In genomic region chr11:120538485-120538884, GRCm38 (mm10) we compare ENCODE assay signal across 8 mouse cellular contexts. TPM values are rescaled to one million over a fixed set of nuclear protein-coding genes. Genes with fewer than 3 reads are reported as not detected.
A peak's percentile ranks its signal among the peaks of the same experiment; 100 is the strongest.
DNase-seq lines count a peak whose midpoint lies in the region; ATAC-seq and TF ChIP-seq lines count a peak whose summit lies in the region.

No protein-coding gene starts in this region.

- peak; percentile 75 for DNase-seq in adrenal gland, adult 2 months
- DNase-seq in adrenal gland, adult 18-20 months (ENCODE audit: low spot score in 2 of 2), result no peak
- peak; percentile 86 to 90 for DNase-seq in cerebellum, adult 2 months
- DNase-seq in midbrain, embryonic 14.5 days, result no peak
- DNase-seq in natural killer cell, adult 2 months (ENCODE audit: low spot score in 2 of 2), result no peak
- no peak for DNase-seq in frontal cortex, adult 2 months (ENCODE audit: extremely low spot score in 1 of 2, low spot score in 1 of 2)

- no peak for ATAC-seq in heart, embryonic 11.5 days (replicated peaks; ENCODE audit: insufficient number of reproducible peaks, low FRiP score, low TSS enrichment)
- 0 out of 2 replicates have a peak, but pooled peaks have one; percentile 0 for ATAC-seq in kidney, embryonic 15.5 days (replicated peaks; ENCODE audit: low FRiP score)
- ATAC-seq in midbrain, embryonic 14.5 days (ENCODE audit: low FRiP score, low TSS enrichment), result no peak

- H3K4me3 ChIP-seq in cerebellum, adult 2 months (replicated peaks; ENCODE audit: insufficient read depth, low read depth, low read length), result no peak overlapping the region
- no peak overlapping the region for H3K4me3 ChIP-seq in heart, embryonic 11.5 days (ENCODE audit: low read depth, low read length)
- H3K4me3 ChIP-seq in kidney, embryonic 15.5 days (replicated peaks), result no peak overlapping the region
- no peak overlapping the region for H3K4me3 ChIP-seq in midbrain, embryonic 14.5 days (replicated peaks; ENCODE audit: low read depth, low read length)

- H3K36me3 ChIP-seq in heart, embryonic 11.5 days (ENCODE audit: control insufficient read depth, insufficient read depth, low read length), result peaks cover 8% of the 10 kb centered on the region
- peaks cover 23% of the 10 kb centered on the region for H3K36me3 ChIP-seq in kidney, embryonic 15.5 days
- peaks cover 23% of the 10 kb centered on the region for H3K36me3 ChIP-seq in midbrain, embryonic 14.5 days (ENCODE audit: control insufficient read depth, insufficient read depth, low read length)

- H3K9me3 ChIP-seq in heart, embryonic 11.5 days (replicated peaks; ENCODE audit: control insufficient read depth, low read length), result no peaks in the 10 kb centered on the region
- H3K9me3 ChIP-seq in kidney, embryonic 15.5 days (replicated peaks), result no peaks in the 10 kb centered on the region
- H3K9me3 ChIP-seq in midbrain, embryonic 14.5 days (ENCODE audit: control insufficient read depth, low read length), result no peaks in the 10 kb centered on the region

- no peak overlapping the region for H3K9ac ChIP-seq in heart, embryonic 11.5 days (ENCODE audit: low read depth, low read length)
- H3K9ac ChIP-seq in kidney, embryonic 15.5 days, result no peak overlapping the region
- H3K9ac ChIP-seq in midbrain, embryonic 14.5 days (replicated peaks; ENCODE audit: low read length), result no peak overlapping the region

- peaks cover 26% of the 10 kb centered on the region for H3K4me1 ChIP-seq in cerebellum, adult 2 months (ENCODE audit: control insufficient read depth, insufficient read depth, low read length)
- H3K4me1 ChIP-seq in heart, embryonic 11.5 days (ENCODE audit: control insufficient read depth, insufficient read depth, low read length), result peaks cover 17% of the 10 kb centered on the region
- H3K4me1 ChIP-seq in kidney, embryonic 15.5 days, result peaks cover 34% of the 10 kb centered on the region
- H3K4me1 ChIP-seq in midbrain, embryonic 14.5 days (ENCODE audit: control insufficient read depth, insufficient read depth, low read length), result peaks cover 12% of the 10 kb centered on the region

- H3K27me3 ChIP-seq in cerebellum, adult 2 months (ENCODE audit: control insufficient read depth, insufficient read depth, low read length), result no peaks in the 10 kb centered on the region
- peaks cover 13% of the 10 kb centered on the region for H3K27me3 ChIP-seq in heart, embryonic 11.5 days (ENCODE audit: control insufficient read depth, insufficient read depth, low read length)
- peaks cover 16% of the 10 kb centered on the region for H3K27me3 ChIP-seq in kidney, embryonic 15.5 days
- no peaks in the 10 kb centered on the region for H3K27me3 ChIP-seq in midbrain, embryonic 14.5 days (ENCODE audit: control insufficient read depth, insufficient read depth, low read length)

- H3K27ac ChIP-seq in cerebellum, adult 2 months (ENCODE audit: insufficient read depth, low read length), result no peak overlapping the region
- H3K27ac ChIP-seq in heart, embryonic 11.5 days (ENCODE audit: low read depth, low read length), result 0 out of 2 replicates have a peak overlapping the region, but pooled peaks have one; percentile 29
- H3K27ac ChIP-seq in kidney, embryonic 15.5 days, result peak overlapping the region; percentile 95
- H3K27ac ChIP-seq in midbrain, embryonic 14.5 days (replicated peaks; ENCODE audit: low read depth, low read length), result peak overlapping the region; percentile 67; the same call in 1 of the 2 replicates

- TF ChIP-seq CTCF in cerebellum, adult 2 months (IDR thresholded peaks at IDR 0.05; ENCODE audit: borderline replicate concordance, insufficient read depth, low read depth, low read length), result no peak

- H3K4me2 ChIP-seq in heart, embryonic 11.5 days, result no peak overlapping the region
- no peak overlapping the region for H3K4me2 ChIP-seq in kidney, embryonic 15.5 days
- H3K4me2 ChIP-seq in midbrain, embryonic 14.5 days (ENCODE audit: low read length), result no peak overlapping the region

- TF ChIP-seq POLR2A in cerebellum, adult 2 months (IDR thresholded peaks at IDR 0.05; ENCODE audit: borderline replicate concordance, insufficient read depth, low read length), result no peak

- WGBS in cerebellum, adult 2 months, result 5% methylated on average over 3 of the region's 3 CpGs
- WGBS in heart, embryonic 11.5 days (ENCODE audit: insufficient replicate concordance), result 69% methylated on average over 3 of the region's 3 CpGs
- WGBS in kidney, embryonic 15.5 days, result 58% methylated on average over 3 of the region's 3 CpGs
- WGBS in midbrain, embryonic 14.5 days, result 68% methylated on average over 3 of the region's 3 CpGs

RNA-seq across cellular contexts. Expression of gene Gcgr, which starts 8.0 kb away (rescaled TPM):
- total RNA-seq in adrenal gland, adult 2 months (2021), result 1 to 10 TPM; 1.5 to 1.7 TPM
- 2.1 and 2.5 TPM in 2 replicates for polyA plus RNA-seq in adrenal gland, adult 2 months (2012; rRNA removed)
- 1 to 10 TPM in 1 of 2 experiments, under 1 TPM in 1; 0.96 to 3.0 TPM for total RNA-seq in adrenal gland, adult 18-20 months (2021)
- 1.8 and 2.1 TPM in 2 replicates for polyA plus RNA-seq in cerebellum, adult 2 months (2012; rRNA removed)
- polyA plus RNA-seq in heart, embryonic 11.5 days (2014; fragmentation: Nextera tagmentation; extraction: Ambion mirVana), result 1.5 and 1.8 TPM in 2 replicates
- 2.4 and 2.6 TPM in 2 replicates for polyA plus RNA-seq in kidney, embryonic 15.5 days (2015; fragmentation: Nextera tagmentation; extraction: Ambion mirVana)
- polyA plus RNA-seq in midbrain, embryonic 14.5 days (2014; fragmentation: Nextera tagmentation; extraction: Ambion mirVana), result 0.18 and 0.21 TPM in 2 replicates
- polyA plus RNA-seq in frontal cortex, adult 2 months (2012; rRNA removed), result 0.42 and 0.54 TPM in 2 replicates

RNA-seq across cellular contexts. Expression of gene Mcrip1, which starts 11.0 kb away (rescaled TPM):
- total RNA-seq in adrenal gland, adult 2 months (2021), result 10 to 100 TPM; 56.9 to 65.8 TPM
- polyA plus RNA-seq in adrenal gland, adult 2 months (2012; rRNA removed), result 136 and 157 TPM in 2 replicates
- 10 to 100 TPM; 46.6 to 57.8 TPM for total RNA-seq in adrenal gland, adult 18-20 months (2021)
- 159 and 168 TPM in 2 replicates for polyA plus RNA-seq in cerebellum, adult 2 months (2012; rRNA removed)
- 157 and 168 TPM in 2 replicates for polyA plus RNA-seq in heart, embryonic 11.5 days (2014; fragmentation: Nextera tagmentation; extraction: Ambion mirVana)
- polyA plus RNA-seq in kidney, embryonic 15.5 days (2015; fragmentation: Nextera tagmentation; extraction: Ambion mirVana), result 199 and 212 TPM in 2 replicates
- 268 and 318 TPM in 2 replicates for polyA plus RNA-seq in midbrain, embryonic 14.5 days (2014; fragmentation: Nextera tagmentation; extraction: Ambion mirVana)
- polyA plus RNA-seq in frontal cortex, adult 2 months (2012; rRNA removed), result 153 and 174 TPM in 2 replicates

RNA-seq across cellular contexts. Expression of gene Ppp1r27, which starts 12.4 kb away (rescaled TPM):
- under 1 TPM; 0.40 to 0.79 TPM for total RNA-seq in adrenal gland, adult 2 months (2021)
- polyA plus RNA-seq in adrenal gland, adult 2 months (2012; rRNA removed), result 0.83 and 1.2 TPM in 2 replicates
- 1 to 10 TPM in 1 of 2 experiments, under 1 TPM in 1; 0.42 to 1.1 TPM for total RNA-seq in adrenal gland, adult 18-20 months (2021)
- polyA plus RNA-seq in cerebellum, adult 2 months (2012; rRNA removed), result not detected in 2 replicates
- polyA plus RNA-seq in heart, embryonic 11.5 days (2014; fragmentation: Nextera tagmentation; extraction: Ambion mirVana), result not detected in 2 replicates
- polyA plus RNA-seq in kidney, embryonic 15.5 days (2015; fragmentation: Nextera tagmentation; extraction: Ambion mirVana), result 0.49 and 1.4 TPM in 2 replicates
- polyA plus RNA-seq in midbrain, embryonic 14.5 days (2014; fragmentation: Nextera tagmentation; extraction: Ambion mirVana), result not detected in 2 replicates
- polyA plus RNA-seq in frontal cortex, adult 2 months (2012; rRNA removed), result not detected in 2 replicates

RNA-seq across cellular contexts. Expression of gene P4hb, which starts 34.6 kb away (rescaled TPM):
- total RNA-seq in adrenal gland, adult 2 months (2021), result 100 to 1,000 TPM; 462 to 524 TPM
- polyA plus RNA-seq in adrenal gland, adult 2 months (2012; rRNA removed), result 108 and 126 TPM in 2 replicates
- total RNA-seq in adrenal gland, adult 18-20 months (2021), result 100 to 1,000 TPM; 440 to 468 TPM
- polyA plus RNA-seq in cerebellum, adult 2 months (2012; rRNA removed), result 98.4 and 105 TPM in 2 replicates
- polyA plus RNA-seq in heart, embryonic 11.5 days (2014; fragmentation: Nextera tagmentation; extraction: Ambion mirVana), result 506 and 569 TPM in 2 replicates
- 718 and 736 TPM in 2 replicates for polyA plus RNA-seq in kidney, embryonic 15.5 days (2015; fragmentation: Nextera tagmentation; extraction: Ambion mirVana)
- polyA plus RNA-seq in midbrain, embryonic 14.5 days (2014; fragmentation: Nextera tagmentation; extraction: Ambion mirVana), result 241 and 300 TPM in 2 replicates
- polyA plus RNA-seq in frontal cortex, adult 2 months (2012; rRNA removed), result 103 and 109 TPM in 2 replicates

RNA-seq across cellular contexts. Expression of gene Arhgdia, which starts 42.9 kb away (rescaled TPM):
- total RNA-seq in adrenal gland, adult 2 months (2021), result 100 to 1,000 TPM; 355 to 386 TPM
- 712 and 786 TPM in 2 replicates for polyA plus RNA-seq in adrenal gland, adult 2 months (2012; rRNA removed)
- total RNA-seq in adrenal gland, adult 18-20 months (2021), result 100 to 1,000 TPM; 326 to 340 TPM
- polyA plus RNA-seq in cerebellum, adult 2 months (2012; rRNA removed), result 288 and 305 TPM in 2 replicates
- 468 and 477 TPM in 2 replicates for polyA plus RNA-seq in heart, embryonic 11.5 days (2014; fragmentation: Nextera tagmentation; extraction: Ambion mirVana)
- polyA plus RNA-seq in kidney, embryonic 15.5 days (2015; fragmentation: Nextera tagmentation; extraction: Ambion mirVana), result 588 and 644 TPM in 2 replicates
- polyA plus RNA-seq in midbrain, embryonic 14.5 days (2014; fragmentation: Nextera tagmentation; extraction: Ambion mirVana), result 353 and 438 TPM in 2 replicates
- polyA plus RNA-seq in frontal cortex, adult 2 months (2012; rRNA removed), result 408 and 428 TPM in 2 replicates

Comparison
In these comparisons a context has a peak if more than half of its experiments do, and no peak if none do; other contexts are left out.
1. DNase-seq: peak in adrenal gland, adult 2 months (single experiment) and cerebellum, adult 2 months (2 of 2); none in adrenal gland, adult 18-20 months (0 of 2), midbrain, embryonic 14.5 days (single experiment), natural killer cell, adult 2 months (0 of 2) and frontal cortex, adult 2 months (0 of 2).